Comparison of ENCODE assay signal across 19 mouse cellular contexts in genomic region chr1:43601054-43601453, GRCm38 (mm10).
"Had no signal": no experiment of that assay in that cellular context is flagged by ENCODE, and none has a peak within 500 bp of the region (broad histone marks: within the 10 kb centered on the region; RNA-seq: fewer than 3 reads in every experiment).

No protein-coding gene starts in this region.

- H3K4me3 ChIP-seq: layer of hippocampus, adult 2 months; left cerebral cortex, adult 2 months; limb, embryonic 12.5 days; limb, embryonic 15.5 days; midbrain, embryonic 12.5 days; myocyte; neural tube, embryonic 13.5 days had no signal

- H3K27ac ChIP-seq: layer of hippocampus, adult 2 months; left cerebral cortex, adult 2 months; limb, embryonic 12.5 days; limb, embryonic 15.5 days; liver, embryonic 14.5 days; macrophage; midbrain, embryonic 12.5 days; neural tube, embryonic 13.5 days had no signal

- ATAC-seq: intestine, embryonic 16.5 days; liver, postnatal 0 days; lung, postnatal 0 days; midbrain, embryonic 16.5 days had no signal

- H3K4me1 ChIP-seq: limb, embryonic 12.5 days; limb, embryonic 15.5 days; midbrain, embryonic 12.5 days; neural tube, embryonic 13.5 days had no signal

- H3K27me3 ChIP-seq: limb, embryonic 12.5 days; limb, embryonic 15.5 days; midbrain, embryonic 12.5 days; neural tube, embryonic 13.5 days had no signal

- H3K36me3 ChIP-seq: limb, embryonic 12.5 days; limb, embryonic 15.5 days; midbrain, embryonic 12.5 days; neural tube, embryonic 13.5 days had no signal

- DNase-seq: kidney, adult 18-20 months; kidney, adult 9 months; kidney, postnatal 25 days; layer of hippocampus, postnatal 36 days; liver, postnatal 0 days; lung, embryonic 14.5 days had no signal

- H3K9me3 ChIP-seq: limb, embryonic 12.5 days; midbrain, embryonic 12.5 days; neural tube, embryonic 13.5 days had no signal

- H3K4me2 ChIP-seq: limb, embryonic 12.5 days; limb, embryonic 15.5 days; liver, embryonic 11.5 days; lung, embryonic 14.5 days; midbrain, embryonic 12.5 days; neural tube, embryonic 13.5 days had no signal

- H3K9ac ChIP-seq: limb, embryonic 12.5 days; limb, embryonic 15.5 days; liver, embryonic 14.5 days; liver, postnatal 0 days; lung, embryonic 14.5 days; midbrain, embryonic 12.5 days; neural tube, embryonic 13.5 days had no signal
